Comparison of ENCODE assay signal across 18 mouse cellular contexts in genomic region chr4:154370841-154371240, GRCm38 (mm10). TPM values are rescaled to one million over a fixed set of nuclear protein-coding genes. Genes with fewer than 3 reads are reported as not detected.
"Had no signal": no experiment of that assay in that cellular context is flagged by ENCODE, and none has a peak within 500 bp of the region (broad histone marks: within the 10 kb centered on the region; RNA-seq: fewer than 3 reads in every experiment).

No protein-coding gene starts in this region.

- H3K36me3 ChIP-seq: liver, embryonic 13.5 days; lung, embryonic 15.5 days; neural tube, embryonic 12.5 days had no signal

- H3K4me2 ChIP-seq: liver, embryonic 13.5 days; lung, embryonic 15.5 days; neural tube, embryonic 12.5 days had no signal

- H3K27ac ChIP-seq: left cerebral cortex, adult 2 months; liver, embryonic 13.5 days; lung, embryonic 15.5 days; macrophage; neural tube, embryonic 12.5 days; stomach, postnatal 0 days had no signal

- DNase-seq: kidney, adult 18-20 months; kidney, postnatal 10 days; kidney, postnatal 4 days; liver; liver, embryonic 13.5 days; liver, postnatal 0 days; lung, postnatal 14 days; midbrain, embryonic 14.5 days; retina, postnatal 1 day; right cerebral cortex, postnatal 4 days had no signal

- H3K9me3 ChIP-seq: liver, embryonic 13.5 days; lung, embryonic 15.5 days; megakaryocyte, embryonic 14.5 days; neural tube, embryonic 12.5 days had no signal

- H3K27me3 ChIP-seq: liver, embryonic 13.5 days; lung, embryonic 15.5 days had no signal

- H3K9ac ChIP-seq: liver, embryonic 13.5 days; liver, postnatal 0 days; lung, embryonic 15.5 days; neural tube, embryonic 12.5 days had no signal

- H3K4me3 ChIP-seq: left cerebral cortex, adult 2 months; liver, embryonic 13.5 days; lung, embryonic 15.5 days; megakaryocyte, embryonic 14.5 days; neural tube, embryonic 12.5 days had no signal

- H3K4me1 ChIP-seq: megakaryocyte, embryonic 14.5 days had no signal

- ATAC-seq: liver, postnatal 0 days had no signal

RNA-seq across cellular contexts. Expression of gene B230104I21Rik, which starts 34.9 kb away (rescaled TPM):
- polyA plus RNA-seq: kidney, embryonic 14.5 days; liver, embryonic 13.5 days; liver, postnatal 0 days; lung, embryonic 15.5 days; macrophage; midbrain, embryonic 14.5 days; neural tube, embryonic 12.5 days; spleen, adult 2 months; stomach, postnatal 0 days had no signal
